33 mouse cellular contexts compared by ENCODE assay signal in genomic region chr11:67061311-67061710, GRCm38 (mm10). TPM values are rescaled to one million over a fixed set of nuclear protein-coding genes. Genes with fewer than 3 reads are reported as not detected.
"Had no signal": no experiment of that assay in that cellular context is flagged by ENCODE, and none has a peak within 500 bp of the region (broad histone marks: within the 10 kb centered on the region; RNA-seq: fewer than 3 reads in every experiment).

No protein-coding gene starts in this region.

- DNase-seq: left cerebral cortex, postnatal 4 days; liver; liver, embryonic 13.5 days; liver, postnatal 0 days; lung, adult 18-20 months; lung, adult 2 months; lung, embryonic 14.5 days; lung, postnatal 10 days; lung, postnatal 14 days; lung, postnatal 36 days; lung, postnatal 4 days; midbrain, embryonic 14.5 days had no signal

- H3K27ac ChIP-seq: limb, embryonic 10.5 days; limb, embryonic 12.5 days; limb, embryonic 13.5 days; limb, embryonic 15.5 days; liver, embryonic 12.5 days; liver, embryonic 13.5 days; liver, embryonic 14.5 days; liver, embryonic 15.5 days; lung, embryonic 15.5 days; macrophage; midbrain, embryonic 10.5 days; midbrain, embryonic 12.5 days; midbrain, embryonic 13.5 days; midbrain, embryonic 15.5 days had no signal

- ATAC-seq: liver, embryonic 12.5 days; liver, postnatal 0 days; lung, postnatal 0 days; midbrain, embryonic 13.5 days; midbrain, embryonic 15.5 days; midbrain, embryonic 16.5 days had no signal

- H3K4me3 ChIP-seq: limb, embryonic 10.5 days; limb, embryonic 12.5 days; limb, embryonic 13.5 days; limb, embryonic 15.5 days; liver, embryonic 12.5 days; liver, embryonic 13.5 days; liver, embryonic 15.5 days; lung, embryonic 15.5 days; megakaryocyte, embryonic 14.5 days; midbrain, embryonic 10.5 days; midbrain, embryonic 12.5 days; midbrain, embryonic 13.5 days; midbrain, embryonic 15.5 days; myocyte had no signal

RNA-seq across cellular contexts. Expression of gene Myh3, which starts 16.8 kb away (rescaled TPM):
- total RNA-seq: liver, adult 2 months; megakaryocyte progenitor cell, adult 5-6 weeks; megakaryocyte-erythroid progenitor cell, adult 5-6 weeks; monocyte, adult 5-6 weeks had no signal

RNA-seq across cellular contexts. Expression of gene Tmem220, which starts 36.4 kb away (rescaled TPM):
- total RNA-seq: monocyte, adult 5-6 weeks had no signal
